Mouse (Mus musculus) midbrain, embryonic 13.5 days (tissue): ENCODE results near the gene Dmbx1. TPM values are rescaled to one million over a fixed set of nuclear protein-coding genes. Genes with fewer than 3 reads are reported as not detected.

Source experiments
- ATAC-seq: fragments of 200-750 bp; cut with Nextera tagmentation; 2 replicates; pipeline ENCODE4 v1.8.0; 2017; ENCODE audit warnings: mild to moderate bottlenecking, moderate TSS enrichment, moderate library complexity
- H3K27ac ChIP-seq: fragments of 300-500 bp; sonication (generic); 2 replicates; pipeline ENCODE4 v1.5.1; 2015; ENCODE audit warnings: inconsistent platforms, mild to moderate bottlenecking, moderate library complexity
- H3K27me3 ChIP-seq: fragments of 300-500 bp; sonication (generic); 2 replicates; pipeline ENCODE4 v1.6.1; 2015; ENCODE audit warnings: mild to moderate bottlenecking, inconsistent platforms
- H3K36me3 ChIP-seq: fragments of 300-500 bp; sonication (generic); 2 replicates; pipeline ENCODE4 v1.6.1; 2015; ENCODE audit warnings: mild to moderate bottlenecking, inconsistent platforms
- H3K4me1 ChIP-seq: fragments of 300-500 bp; sonication (generic); replicated peaks from 2 replicates; pipeline ENCODE4 v1.6.1; 2015; ENCODE audit warnings: inconsistent platforms
- H3K4me2 ChIP-seq: fragments of 300-500 bp; sonication (generic); replicated peaks from 2 replicates; pipeline ENCODE4 v1.6.1; 2015; ENCODE audit warnings: moderate library complexity, mild to moderate bottlenecking, inconsistent platforms
- H3K4me3 ChIP-seq: fragments of 300-500 bp; sonication (generic); replicated peaks from 2 replicates; pipeline ENCODE4 v1.5.1; 2015; ENCODE audit warnings: mild to moderate bottlenecking, inconsistent platforms
- H3K9ac ChIP-seq: fragments of 300-500 bp; sonication (generic); replicated peaks from 2 replicates; pipeline ENCODE4 v1.6.1; 2015; ENCODE audit warnings: mild to moderate bottlenecking, inconsistent platforms
- H3K9me3 ChIP-seq: fragments of 300-500 bp; sonication (generic); 2 replicates; pipeline ENCODE4 v1.6.1; 2016; ENCODE audit warnings: mild to moderate bottlenecking, inconsistent platforms
- WGBS: fragments of 180-500 bp; shearing (Covaris S2); methylation state at CpG from one replicate; pipeline ENCODE4 v1.1.7; 2015; 5-methylcytosine and 5-hydroxymethylcytosine counted together
- polyA plus RNA-seq: library from polyadenylated mRNA; unstranded; fragments of >200 nt; fragmentation: Nextera tagmentation; extraction: Ambion mirVana; gene quantifications from 2 replicates; pipeline ENCODE4 v1.2.1, GENCODE M21; 2015

Gene Dmbx1
- polyA plus RNA-seq, 1 experiment from 2014 or later, result 11.7 TPM

GRCm38 (mm10) chr4:115906791-115907190, 32.9 kb downstream of the Dmbx1 start:
- H3K9me3 ChIP-seq, result no peaks in the 10 kb centered on the region
- no peak overlapping the region for H3K4me2 ChIP-seq
- H3K27me3 ChIP-seq, result peaks cover 70% of the 10 kb centered on the region
- 96% methylated on average over 3 of the region's 3 CpGs for WGBS
- H3K4me1 ChIP-seq, result peaks cover 51% of the 10 kb centered on the region
- no peaks in the 10 kb centered on the region for H3K36me3 ChIP-seq
- H3K4me3 ChIP-seq, result no peak overlapping the region
- no peak overlapping the region for H3K27ac ChIP-seq
- ATAC-seq, result no peak
- no peak overlapping the region for H3K9ac ChIP-seq

GRCm38 (mm10) chr4:115905701-115906100, 34.0 kb downstream of the Dmbx1 start:
- H3K9me3 ChIP-seq, result no peaks in the 10 kb centered on the region
- H3K9ac ChIP-seq, result no peak overlapping the region
- peak; percentile 71 for ATAC-seq
- no peak overlapping the region for H3K4me3 ChIP-seq
- WGBS, result 2% methylated on average over 7 of the region's 7 CpGs
- no peak overlapping the region for H3K4me2 ChIP-seq
- no peak overlapping the region for H3K27ac ChIP-seq
- peaks cover 42% of the 10 kb centered on the region for H3K4me1 ChIP-seq
- no peaks in the 10 kb centered on the region for H3K36me3 ChIP-seq
- H3K27me3 ChIP-seq, result peaks cover 73% of the 10 kb centered on the region

- H3K4me1 ChIP-seq, result peaks cover 42% of the 10 kb centered on the region
- peaks cover 86% of the 10 kb centered on the region for H3K27me3 ChIP-seq
- no peaks in the 10 kb centered on the region for H3K9me3 ChIP-seq
- H3K27ac ChIP-seq, result no peak overlapping the region
- no peaks in the 10 kb centered on the region for H3K36me3 ChIP-seq
- 0 out of 2 replicates have a peak overlapping the region, but pooled peaks have one; percentile 2 for H3K9ac ChIP-seq
- 2% methylated on average over 12 of the region's 12 CpGs for WGBS
- ATAC-seq, result peak; percentile 28; the same call in 1 of the 2 replicates
- no peak overlapping the region for H3K4me2 ChIP-seq
- no peak overlapping the region for H3K4me3 ChIP-seq
Measured at GRCm38 (mm10) chr4:115904375-115904774, 35.4 kb downstream of the Dmbx1 start.

GRCm38 (mm10) chr4:115902816-115903215, 36.9 kb downstream of the Dmbx1 start:
- H3K27ac ChIP-seq, result no peak overlapping the region
- no peak for ATAC-seq

GRCm38 (mm10) chr4:115897901-115898631, 41.7 kb downstream of the Dmbx1 start:
- peak overlapping the region; percentile 47 for H3K4me3 ChIP-seq
- no peaks in the 10 kb centered on the region for H3K36me3 ChIP-seq
- H3K4me2 ChIP-seq, result peak overlapping the region; percentile 89
- peaks cover 11% of the 10 kb centered on the region for H3K4me1 ChIP-seq
- H3K27ac ChIP-seq, result no peak overlapping the region
- no peaks in the 10 kb centered on the region for H3K9me3 ChIP-seq
- H3K27me3 ChIP-seq, result peaks cover 81% of the 10 kb centered on the region
- H3K9ac ChIP-seq, result peak overlapping the region; percentile 67
- under 1% methylated on average over 56 of the region's 56 CpGs for WGBS
- peak; percentile 71 for ATAC-seq

More at GRCm38 (mm10) chr4:115902816-115903215, 36.9 kb downstream of the Dmbx1 start:
- H3K4me3 ChIP-seq, result no peak overlapping the region
- 19% methylated on average over 5 of the region's 5 CpGs for WGBS
- H3K9ac ChIP-seq, result no peak overlapping the region
- no peak overlapping the region for H3K4me2 ChIP-seq
- no peaks in the 10 kb centered on the region for H3K9me3 ChIP-seq
- H3K27me3 ChIP-seq, result peaks cover 92% of the 10 kb centered on the region
- H3K36me3 ChIP-seq, result no peaks in the 10 kb centered on the region
- H3K4me1 ChIP-seq, result peaks cover 41% of the 10 kb centered on the region

- Histone ChIP-seq H3K9ac (no peak overlapping the region), H3K9me3 (no peaks in the 10 kb centered on the region), H3K27ac (no peak overlapping the region), H3K27me3 (peaks cover 80% of the 10 kb centered on the region), H3K4me1 (peaks cover 23% of the 10 kb centered on the region), H3K36me3 (no peaks in the 10 kb centered on the region), H3K4me2 (no peak overlapping the region), H3K4me3 (no peak overlapping the region)
- no peak for ATAC-seq
- WGBS, result 7% methylated on average over 3 of the region's 3 CpGs
Measured at GRCm38 (mm10) chr4:115894281-115894680, 45.4 kb downstream of the Dmbx1 start.

GRCm38 (mm10) chr4:115890553-115890952, 49.2 kb downstream of the Dmbx1 start, which contains the start of gene 6430628N08Rik:
Gene 6430628N08Rik (plus strand): TSS chr4:115890665.
- Histone ChIP-seq H3K27ac (no peak within 1 kb of the TSS), H3K36me3 (no peaks in the 10 kb centered on the region), H3K27me3 (peaks cover 58% of the 10 kb centered on the region), H3K4me1 (peaks cover 12% of the 10 kb centered on the region), H3K4me3 (peak within 1 kb of the TSS; percentile 36), H3K9me3 (no peaks in the 10 kb centered on the region), H3K9ac (peak within 1 kb of the TSS; percentile 60), H3K4me2 (peak within 1 kb of the TSS; percentile 66)
- 2% methylated on average over 31 of the region's 31 CpGs for WGBS
- peak; percentile 53 for ATAC-seq

- H3K4me1 ChIP-seq, result peaks cover 12% of the 10 kb centered on the region
- H3K27ac ChIP-seq, result no peak overlapping the region
- no peaks in the 10 kb centered on the region for H3K36me3 ChIP-seq
- no peaks in the 10 kb centered on the region for H3K9me3 ChIP-seq
- 14% methylated on average over 6 of the region's 6 CpGs for WGBS
- H3K4me2 ChIP-seq, result peak overlapping the region; percentile 66
- H3K4me3 ChIP-seq, result peak overlapping the region; percentile 36
- ATAC-seq, result 0 out of 2 replicates have a peak, but pooled peaks have one; percentile 15
- H3K27me3 ChIP-seq, result peaks cover 55% of the 10 kb centered on the region
- H3K9ac ChIP-seq, result peak overlapping the region; percentile 60
Measured at GRCm38 (mm10) chr4:115890066-115890465, 49.7 kb downstream of the Dmbx1 start.

GRCm38 (mm10) chr4:115886875-115887274, 52.9 kb downstream of the Dmbx1 start:
- Histone ChIP-seq H3K4me3 (no peak overlapping the region), H3K9me3 (no peaks in the 10 kb centered on the region), H3K36me3 (no peaks in the 10 kb centered on the region), H3K4me2 (no peak overlapping the region), H3K9ac (no peak overlapping the region), H3K4me1 (peaks cover 19% of the 10 kb centered on the region), H3K27ac (no peak overlapping the region), H3K27me3 (peaks cover 39% of the 10 kb centered on the region)
- 41% methylated on average over 1 of the region's 1 CpGs for WGBS
- ATAC-seq, result no peak

GRCm38 (mm10) chr4:115885846-115886245, 53.9 kb downstream of the Dmbx1 start:
- no peaks in the 10 kb centered on the region for H3K9me3 ChIP-seq
- peaks cover 28% of the 10 kb centered on the region for H3K4me1 ChIP-seq
- H3K36me3 ChIP-seq, result no peaks in the 10 kb centered on the region
- H3K27me3 ChIP-seq, result peaks cover 29% of the 10 kb centered on the region
- no peak overlapping the region for H3K4me2 ChIP-seq
- WGBS, result 82% methylated on average over 3 of the region's 3 CpGs
- 0 out of 2 replicates have a peak overlapping the region, but pooled peaks have one; percentile 5 for H3K27ac ChIP-seq
- no peak overlapping the region for H3K9ac ChIP-seq
- no peak for ATAC-seq
- H3K4me3 ChIP-seq, result no peak overlapping the region

- Histone ChIP-seq H3K4me3 (no peak within 1 kb of the TSS), H3K4me2 (no peak within 1 kb of the TSS), H3K9ac (no peak within 1 kb of the TSS), H3K36me3 (no peaks in the 10 kb centered on the region), H3K27ac (no peak within 1 kb of the TSS), H3K4me1 (peaks cover 35% of the 10 kb centered on the region), H3K9me3 (no peaks in the 10 kb centered on the region), H3K27me3 (peaks cover 11% of the 10 kb centered on the region)
- ATAC-seq, result no peak
- 70% methylated on average over 6 of the region's 6 CpGs for WGBS
Measured at GRCm38 (mm10) chr4:115884022-115884421, 55.7 kb downstream of the Dmbx1 start, which contains the start of gene Kncn. Gene Kncn (plus strand): TSS chr4:115884400.

- H3K4me1 ChIP-seq, result peaks cover 53% of the 10 kb centered on the region
Measured at GRCm38 (mm10) chr4:115882195-115882594, 57.5 kb downstream of the Dmbx1 start.

More at GRCm38 (mm10) chr4:115882195-115882594, 57.5 kb downstream of the Dmbx1 start:
- Histone ChIP-seq H3K4me2 (no peak overlapping the region), H3K36me3 (no peaks in the 10 kb centered on the region), H3K27me3 (no peaks in the 10 kb centered on the region), H3K27ac (no peak overlapping the region), H3K4me3 (no peak overlapping the region), H3K9ac (no peak overlapping the region), H3K9me3 (no peaks in the 10 kb centered on the region)
- ATAC-seq, result no peak
- 69% methylated on average over 4 of the region's 4 CpGs for WGBS
